17 mouse cellular contexts compared by ENCODE assay signal in the genomic region with DNA sequence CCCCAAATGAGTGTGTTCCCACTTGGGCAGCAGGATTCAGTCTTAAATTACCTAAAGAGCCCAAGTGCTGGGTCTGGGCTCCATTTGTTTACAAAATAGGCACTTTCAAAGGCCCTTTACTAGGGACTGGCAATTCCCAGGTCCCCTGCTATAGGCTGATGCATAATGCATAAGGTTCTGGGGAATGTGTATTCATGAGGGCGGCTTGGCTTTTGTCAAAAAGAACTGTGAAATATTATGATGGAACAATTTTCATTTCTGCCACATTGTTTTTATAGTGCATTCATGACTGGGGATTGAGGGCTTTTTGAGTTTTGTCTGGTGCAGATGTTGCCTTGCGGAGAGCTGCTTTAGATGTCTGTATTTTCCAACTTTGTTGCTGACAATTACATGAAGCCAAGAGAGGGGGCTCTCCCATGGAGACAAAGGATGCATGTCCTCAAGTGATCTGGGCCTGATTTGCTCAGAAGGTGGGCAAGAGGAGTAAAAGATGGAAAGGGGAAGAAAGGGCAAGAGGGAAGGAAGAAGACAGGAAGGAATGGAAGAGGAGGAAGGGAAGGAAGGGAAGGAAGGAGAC.
DNase-seq lines count a peak whose midpoint lies in the region; ATAC-seq lines count a peak whose summit lies in the region.
"Had no signal": no experiment of that assay in that cellular context is flagged by ENCODE, and none has a peak within 500 bp of the region (broad histone marks: within the 10 kb centered on the region; RNA-seq: fewer than 3 reads in every experiment).

No protein-coding gene starts in this region.

- H3K4me3 ChIP-seq in forebrain, embryonic 11.5 days (ENCODE audit: low read depth, low read length): no peak overlapping the region
- H3K4me3 ChIP-seq in forebrain, embryonic 10.5 days: no peak overlapping the region
- H3K4me3 ChIP-seq in embryonic facial prominence, embryonic 12.5 days: no peak overlapping the region
- no peak overlapping the region for H3K4me3 ChIP-seq in forebrain, embryonic 15.5 days
- no peak overlapping the region for H3K4me3 ChIP-seq in midbrain, embryonic 12.5 days
- H3K4me3 ChIP-seq: gastrocnemius, adult 2 months; heart, embryonic 15.5 days had no signal

- H3K4me1 ChIP-seq in forebrain, embryonic 11.5 days (replicated peaks; ENCODE audit: control insufficient read depth, insufficient read depth, low read length): peaks cover 2% of the 10 kb centered on the region; the same call in 1 of the 2 replicates
- peaks cover 14% of the 10 kb centered on the region for H3K4me1 ChIP-seq in forebrain, embryonic 10.5 days
- peaks cover 5% of the 10 kb centered on the region; the same call in 1 of the 2 replicates for H3K4me1 ChIP-seq in embryonic facial prominence, embryonic 12.5 days
- H3K4me1 ChIP-seq in forebrain, embryonic 15.5 days: peaks cover 15% of the 10 kb centered on the region
- peaks cover 12% of the 10 kb centered on the region for H3K4me1 ChIP-seq in midbrain, embryonic 12.5 days
- H3K4me1 ChIP-seq: heart, embryonic 15.5 days had no signal

- H3K36me3 ChIP-seq in forebrain, embryonic 11.5 days (ENCODE audit: control insufficient read depth, insufficient read depth, low read length): no peaks in the 10 kb centered on the region
- no peaks in the 10 kb centered on the region for H3K36me3 ChIP-seq in forebrain, embryonic 10.5 days (replicated peaks)
- no peaks in the 10 kb centered on the region for H3K36me3 ChIP-seq in embryonic facial prominence, embryonic 12.5 days
- H3K36me3 ChIP-seq in forebrain, embryonic 15.5 days: no peaks in the 10 kb centered on the region
- no peaks in the 10 kb centered on the region for H3K36me3 ChIP-seq in midbrain, embryonic 12.5 days
- H3K36me3 ChIP-seq: G1E; heart, embryonic 15.5 days had no signal

- DNase-seq in forebrain, embryonic 11.5 days (ENCODE audit: low spot score): no peak
- DNase-seq in forebrain, embryonic 10.5 days (ENCODE audit: extremely low spot score, low spot score): no peak
- DNase-seq in embryo, embryonic 10.5 days (ENCODE audit: low spot score): no peak
- no peak for DNase-seq in spleen, adult 18-20 months
- DNase-seq in urinary bladder, postnatal 10 days (ENCODE audit: low spot score): no peak
- DNase-seq: embryo, embryonic 11 days; gastrocnemius, adult 2 months; kidney, adult 2 months; kidney, postnatal 25 days; liver; liver, postnatal 0 days had no signal

- no peak overlapping the region for H3K27ac ChIP-seq in forebrain, embryonic 11.5 days (ENCODE audit: low read depth, low read length)
- no peak overlapping the region for H3K27ac ChIP-seq in forebrain, embryonic 10.5 days
- H3K27ac ChIP-seq in embryonic facial prominence, embryonic 12.5 days: peak overlapping the region; percentile 50; the same call in 1 of the 2 replicates
- no peak overlapping the region; the same call in 1 of the 2 replicates for H3K27ac ChIP-seq in forebrain, embryonic 15.5 days (replicated peaks)
- peak overlapping the region; percentile 27; the same call in 1 of the 2 replicates for H3K27ac ChIP-seq in midbrain, embryonic 12.5 days (replicated peaks)
- H3K27ac ChIP-seq: gastrocnemius, adult 2 months; heart, embryonic 15.5 days had no signal

- no peaks in the 10 kb centered on the region for H3K27me3 ChIP-seq in forebrain, embryonic 11.5 days (ENCODE audit: control insufficient read depth, insufficient read depth, low read length)
- peaks cover 54% of the 10 kb centered on the region for H3K27me3 ChIP-seq in forebrain, embryonic 10.5 days (ENCODE audit: poor library complexity, severe bottlenecking)
- H3K27me3 ChIP-seq in embryonic facial prominence, embryonic 12.5 days: no peaks in the 10 kb centered on the region
- H3K27me3 ChIP-seq in forebrain, embryonic 15.5 days: no peaks in the 10 kb centered on the region
- H3K27me3 ChIP-seq in midbrain, embryonic 12.5 days: peaks cover 24% of the 10 kb centered on the region
- H3K27me3 ChIP-seq: heart, embryonic 15.5 days had no signal

- H3K9me3 ChIP-seq in forebrain, embryonic 11.5 days (ENCODE audit: control insufficient read depth, low read length): peaks cover 3% of the 10 kb centered on the region; the same call in 1 of the 2 replicates
- peaks cover 13% of the 10 kb centered on the region; the same call in 1 of the 2 replicates for H3K9me3 ChIP-seq in forebrain, embryonic 10.5 days
- H3K9me3 ChIP-seq in embryonic facial prominence, embryonic 12.5 days: no peaks in the 10 kb centered on the region
- no peaks in the 10 kb centered on the region for H3K9me3 ChIP-seq in forebrain, embryonic 15.5 days
- no peaks in the 10 kb centered on the region for H3K9me3 ChIP-seq in midbrain, embryonic 12.5 days
- H3K9me3 ChIP-seq: heart, embryonic 15.5 days had no signal

- no peak overlapping the region for H3K4me2 ChIP-seq in forebrain, embryonic 11.5 days (ENCODE audit: low read depth, low read length, severe bottlenecking)
- H3K4me2 ChIP-seq in embryonic facial prominence, embryonic 12.5 days (replicated peaks): no peak overlapping the region
- no peak overlapping the region for H3K4me2 ChIP-seq in forebrain, embryonic 15.5 days (replicated peaks)
- H3K4me2 ChIP-seq in midbrain, embryonic 12.5 days (replicated peaks): no peak overlapping the region
- H3K4me2 ChIP-seq: heart, embryonic 15.5 days had no signal

- ATAC-seq in forebrain, embryonic 11.5 days (replicated peaks; ENCODE audit: low FRiP score): peak; percentile 82
- ATAC-seq in embryonic facial prominence, embryonic 12.5 days (ENCODE audit: insufficient number of reproducible peaks, insufficient read depth, low FRiP score, low TSS enrichment): no peak
- peak; percentile 76 for ATAC-seq in forebrain, embryonic 15.5 days (replicated peaks)
- ATAC-seq in midbrain, embryonic 12.5 days (ENCODE audit: low FRiP score, low read depth): peak; percentile 79
- ATAC-seq: CD4-positive, CD25-positive, alpha-beta regulatory T cell, adult 4 months; liver, postnatal 0 days had no signal

- 60% methylated on average over 2 of the region's 2 CpGs for WGBS in forebrain, embryonic 11.5 days
- 92% methylated on average over 2 of the region's 2 CpGs for WGBS in forebrain, embryonic 10.5 days
- 61% methylated on average over 2 of the region's 2 CpGs for WGBS in embryonic facial prominence, embryonic 12.5 days
- 35% methylated on average over 2 of the region's 2 CpGs for WGBS in forebrain, embryonic 15.5 days
- WGBS in midbrain, embryonic 12.5 days: 37% methylated on average over 2 of the region's 2 CpGs

- H3K9ac ChIP-seq in forebrain, embryonic 11.5 days (ENCODE audit: low read length): no peak overlapping the region
- no peak overlapping the region for H3K9ac ChIP-seq in embryonic facial prominence, embryonic 12.5 days
- H3K9ac ChIP-seq in forebrain, embryonic 15.5 days (replicated peaks): no peak overlapping the region
- H3K9ac ChIP-seq in midbrain, embryonic 12.5 days (replicated peaks): no peak overlapping the region
- H3K9ac ChIP-seq: heart, embryonic 15.5 days; liver, postnatal 0 days had no signal

Comparison
In these comparisons a context has a peak if more than half of its experiments do, and no peak if none do; other contexts are left out.
1. H3K27ac ChIP-seq: peak in embryonic facial prominence, embryonic 12.5 days (single experiment) and midbrain, embryonic 12.5 days (single experiment); none in forebrain, embryonic 11.5 days (single experiment), forebrain, embryonic 10.5 days (single experiment) and forebrain, embryonic 15.5 days (single experiment).